Mouse (Mus musculus): ENCODE results near the gene Acot5. TPM values are rescaled to one million over a fixed set of nuclear protein-coding genes. Genes with fewer than 3 reads are reported as not detected.
"Not testable (repeated sequence)": the region's sequence is repeated elsewhere in the genome, so short reads cannot be mapped to it uniquely, and the experiment has no call there.

Acot5 gene
- total and polyA plus RNA-seq, 2 experiments from 2014 or later: not detected

GRCm38 (mm10) chr12:84071696-84072095, 2.6 kb downstream of the Acot5 start:
- TF ChIP-seq EP300 (IDR thresholded peaks at IDR 0.05; ENCODE audit: low read depth) (no peak), CTCF (IDR thresholded peaks at IDR 0.05; ENCODE audit: low read depth) (no peak)
- Histone ChIP-seq H3K36me3 (replicated peaks; ENCODE audit: control insufficient read depth, insufficient read depth, low read length) (no peaks in the 10 kb centered on the region), H3K9me3 (replicated peaks; ENCODE audit: control insufficient read depth, low read length) (no peaks in the 10 kb centered on the region), H3K4me3 (ENCODE audit: low read depth, low read length) (no peak overlapping the region), H3K9ac (replicated peaks; ENCODE audit: low read depth, low read length) (no peak overlapping the region), H3K4me2 (ENCODE audit: low read depth, low read length) (no peak overlapping the region), H3K27me3 (ENCODE audit: control insufficient read depth, insufficient read depth, low read length) (peaks cover 20% of the 10 kb centered on the region), H3K27ac (ENCODE audit: low read depth) (no peak overlapping the region), H3K4me1 (ENCODE audit: control insufficient read depth, insufficient read depth) (no peaks in the 10 kb centered on the region)
- DNase-seq (ENCODE audit: low spot score) (no peak), ATAC-seq (ENCODE audit: insufficient read depth, low read depth) (no peak)
- 83% methylated on average over 2 of the region's 2 CpGs for WGBS

DNA sequence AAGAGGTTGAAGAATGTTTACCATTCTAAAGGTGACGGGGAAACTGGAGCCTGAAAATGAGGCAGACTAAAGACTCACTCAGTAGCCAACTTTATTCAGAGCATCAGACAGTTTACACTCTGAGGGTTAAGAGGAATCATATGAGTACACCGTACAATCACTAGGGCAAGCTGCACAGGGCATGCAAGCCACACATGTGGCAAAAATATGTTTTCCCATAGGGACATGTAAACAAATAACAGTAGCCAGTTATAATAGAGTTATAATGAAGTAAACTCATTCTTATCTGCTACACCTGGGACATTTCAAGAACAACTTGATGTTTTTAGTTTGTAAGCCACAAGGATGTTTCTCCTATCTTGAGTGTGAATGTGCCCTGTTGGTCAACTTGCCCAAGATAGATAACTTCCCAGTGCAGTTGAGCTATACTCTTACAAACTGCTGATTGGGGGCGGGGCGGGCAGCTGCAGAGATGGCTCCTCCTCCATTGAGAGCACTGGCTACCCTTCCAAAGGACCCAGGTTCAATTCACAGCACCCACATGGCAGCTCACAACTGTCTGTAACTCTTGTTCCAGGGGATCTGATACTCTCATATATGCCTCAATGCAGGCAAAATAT, 8.4 kb downstream of the Acot5 start:
- H3K9ac ChIP-seq (replicated peaks; ENCODE audit: low read depth, low read length): no peak overlapping the region
- no peak overlapping the region for H3K27ac ChIP-seq (ENCODE audit: low read depth)
- ATAC-seq (ENCODE audit: insufficient read depth, low read depth) (no peak), DNase-seq (ENCODE audit: low spot score) (no peak)
- H3K4me1 ChIP-seq (ENCODE audit: control insufficient read depth, insufficient read depth): no peaks in the 10 kb centered on the region
- 84% methylated on average over 4 of the region's 4 CpGs for WGBS
- no peaks in the 10 kb centered on the region for H3K9me3 ChIP-seq (replicated peaks; ENCODE audit: control insufficient read depth, low read length)
- H3K4me3 ChIP-seq (ENCODE audit: low read depth, low read length): no peak overlapping the region
- TF ChIP-seq CTCF (IDR thresholded peaks at IDR 0.05; ENCODE audit: low read depth): no peak
- TF ChIP-seq EP300 (IDR thresholded peaks at IDR 0.05; ENCODE audit: low read depth): no peak
- no peak overlapping the region for H3K4me2 ChIP-seq (ENCODE audit: low read depth, low read length)
- no peaks in the 10 kb centered on the region for H3K27me3 ChIP-seq (ENCODE audit: control insufficient read depth, insufficient read depth, low read length)
- H3K36me3 ChIP-seq (replicated peaks; ENCODE audit: control insufficient read depth, insufficient read depth, low read length): no peaks in the 10 kb centered on the region

DNA sequence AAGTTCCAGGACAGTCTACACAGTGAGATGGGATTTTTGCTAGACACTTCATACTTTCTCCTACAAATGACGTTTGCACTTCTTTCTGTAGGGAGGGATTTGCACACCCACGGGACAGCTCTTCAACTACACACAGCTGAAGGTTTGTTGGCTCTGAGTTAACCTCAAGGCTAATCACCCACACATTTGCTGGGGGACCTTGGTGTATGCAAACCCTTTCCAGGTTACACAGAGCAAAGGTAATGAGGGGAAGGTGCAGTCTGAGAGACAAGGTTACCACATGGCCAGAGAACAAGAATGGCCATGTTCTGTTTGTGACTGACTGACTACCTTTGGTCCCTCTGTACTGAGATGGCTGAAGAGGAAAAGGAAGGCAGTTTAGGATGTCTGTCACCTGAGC, 14.7 kb downstream of the Acot5 start:
- Histone ChIP-seq H3K4me3 (ENCODE audit: low read depth, low read length) (no peak overlapping the region), H3K9ac (replicated peaks; ENCODE audit: low read depth, low read length) (no peak overlapping the region), H3K27ac (ENCODE audit: low read depth) (no peak overlapping the region), H3K9me3 (replicated peaks; ENCODE audit: control insufficient read depth, low read length) (0 out of 2 replicates have a peak, but pooled peaks cover 8% of the 10 kb centered on the region), H3K27me3 (ENCODE audit: control insufficient read depth, insufficient read depth, low read length) (no peaks in the 10 kb centered on the region), H3K4me1 (ENCODE audit: control insufficient read depth, insufficient read depth) (0 out of 2 replicates have a peak, but pooled peaks cover 8% of the 10 kb centered on the region), H3K4me2 (ENCODE audit: low read depth, low read length) (no peak overlapping the region), H3K36me3 (replicated peaks; ENCODE audit: control insufficient read depth, insufficient read depth, low read length) (no peaks in the 10 kb centered on the region)
- DNase-seq (ENCODE audit: low spot score): no peak
- TF ChIP-seq EP300 (IDR thresholded peaks at IDR 0.05; ENCODE audit: low read depth) (no peak), CTCF (IDR thresholded peaks at IDR 0.05; ENCODE audit: low read depth) (no peak)
- 83% methylated on average over 2 of the region's 2 CpGs for WGBS
- no peak for ATAC-seq (ENCODE audit: insufficient read depth, low read depth)

GRCm38 (mm10) chr12:84084581-84084980, 15.5 kb downstream of the Acot5 start:
- no peak overlapping the region for H3K4me2 ChIP-seq (ENCODE audit: low read depth, low read length)
- DNase-seq (ENCODE audit: low spot score) (peak; percentile 27), ATAC-seq (ENCODE audit: insufficient read depth, low read depth) (peak; percentile 20; the same call in 1 of the 2 replicates)
- H3K9me3 ChIP-seq (replicated peaks; ENCODE audit: control insufficient read depth, low read length): 0 out of 2 replicates have a peak, but pooled peaks cover 8% of the 10 kb centered on the region
- no peak overlapping the region for H3K27ac ChIP-seq (ENCODE audit: low read depth)
- no peak overlapping the region for H3K4me3 ChIP-seq (ENCODE audit: low read depth, low read length)
- no peaks in the 10 kb centered on the region for H3K36me3 ChIP-seq (replicated peaks; ENCODE audit: control insufficient read depth, insufficient read depth, low read length)
- 49% methylated on average over 4 of the region's 4 CpGs for WGBS
- no peaks in the 10 kb centered on the region for H3K27me3 ChIP-seq (ENCODE audit: control insufficient read depth, insufficient read depth, low read length)
- TF ChIP-seq EP300 (IDR thresholded peaks at IDR 0.05; ENCODE audit: low read depth): peak; percentile 62; the same call in 1 of the 2 replicates
- no peak for TF ChIP-seq CTCF (IDR thresholded peaks at IDR 0.05; ENCODE audit: low read depth)
- H3K9ac ChIP-seq (replicated peaks; ENCODE audit: low read depth, low read length): no peak overlapping the region
- H3K4me1 ChIP-seq (ENCODE audit: control insufficient read depth, insufficient read depth): 0 out of 2 replicates have a peak, but pooled peaks cover 8% of the 10 kb centered on the region

- not testable (repeated sequence) for DNase-seq (ENCODE audit: low spot score); H3K9me3 ChIP-seq (replicated peaks; ENCODE audit: control insufficient read depth, low read length); H3K9ac ChIP-seq (replicated peaks; ENCODE audit: low read depth, low read length); H3K27ac ChIP-seq (ENCODE audit: low read depth); ATAC-seq (ENCODE audit: insufficient read depth, low read depth); H3K4me2 ChIP-seq (ENCODE audit: low read depth, low read length); H3K4me3 ChIP-seq (ENCODE audit: low read depth, low read length); H3K4me1 ChIP-seq (ENCODE audit: control insufficient read depth, insufficient read depth); H3K36me3 ChIP-seq (replicated peaks; ENCODE audit: control insufficient read depth, insufficient read depth, low read length); H3K27me3 ChIP-seq (ENCODE audit: control insufficient read depth, insufficient read depth, low read length)
- WGBS: 85% methylated on average over 5 of the region's 5 CpGs
Observed at GRCm38 (mm10) chr12:84094666-84095065, 25.5 kb downstream of the Acot5 start.

GRCm38 (mm10) chr12:84099605-84100004, 30.5 kb downstream of the Acot5 start:
- TF ChIP-seq CTCF (IDR thresholded peaks at IDR 0.05; ENCODE audit: low read depth): no peak
- 100% methylated on average over 2 of the region's 2 CpGs for WGBS
- ATAC-seq (ENCODE audit: insufficient read depth, low read depth) (no peak), DNase-seq (ENCODE audit: low spot score) (no peak)
- no peak overlapping the region for H3K4me2 ChIP-seq (ENCODE audit: low read depth, low read length)
- no peak overlapping the region for H3K9ac ChIP-seq (replicated peaks; ENCODE audit: low read depth, low read length)
- no peak overlapping the region for H3K27ac ChIP-seq (ENCODE audit: low read depth)
- no peaks in the 10 kb centered on the region for H3K4me1 ChIP-seq (ENCODE audit: control insufficient read depth, insufficient read depth)
- no peaks in the 10 kb centered on the region for H3K9me3 ChIP-seq (replicated peaks; ENCODE audit: control insufficient read depth, low read length)
- no peaks in the 10 kb centered on the region for H3K36me3 ChIP-seq (replicated peaks; ENCODE audit: control insufficient read depth, insufficient read depth, low read length)
- H3K27me3 ChIP-seq (ENCODE audit: control insufficient read depth, insufficient read depth, low read length): no peaks in the 10 kb centered on the region
- no peak overlapping the region for H3K4me3 ChIP-seq (ENCODE audit: low read depth, low read length)

Data from heart, postnatal 0 days (tissue).